Mouse (Mus musculus) lung, embryonic 16.5 days (tissue): ENCODE data around the gene Selenot. TPM values are rescaled to one million over a fixed set of nuclear protein-coding genes. Genes with fewer than 3 reads are reported as not detected.

Source experiments
- ATAC-seq: fragments of 200-750 bp; cut with Nextera tagmentation; 2 replicates; pipeline ENCODE4 v1.8.0; 2017; ENCODE audit warnings: low read depth, mild to moderate bottlenecking, moderate library complexity
- H3K27ac ChIP-seq: fragments of 300-500 bp; sonication (generic); 2 replicates; pipeline ENCODE4 v1.5.1; 2014; ENCODE audit warnings: mild to moderate bottlenecking, control low read depth, low read length
- H3K27me3 ChIP-seq: fragments of 300-500 bp; sonication (generic); 2 replicates; pipeline ENCODE4 v1.6.1; 2014; ENCODE audit warnings: low read depth, low read length, mixed read lengths; ENCODE audit not compliant: control insufficient read depth, insufficient read depth
- H3K36me3 ChIP-seq: fragments of 300-500 bp; sonication (generic); 2 replicates; pipeline ENCODE4 v1.6.1; 2014; ENCODE audit warnings: low read length; ENCODE audit not compliant: control insufficient read depth, insufficient read depth
- H3K4me1 ChIP-seq: fragments of 300-500 bp; sonication (generic); replicated peaks from 2 replicates; pipeline ENCODE4 v1.6.1; 2014; ENCODE audit warnings: low read length, mixed read lengths; ENCODE audit not compliant: control insufficient read depth, insufficient read depth
- H3K4me2 ChIP-seq: fragments of 300-500 bp; sonication (generic); 2 replicates; pipeline ENCODE4 v1.6.1; 2014; ENCODE audit warnings: low read depth, low read length, control low read depth
- H3K4me3 ChIP-seq: fragments of 300-500 bp; sonication (generic); 2 replicates; pipeline ENCODE4 v1.5.1; 2014; ENCODE audit warnings: mild to moderate bottlenecking, low read length, control low read depth
- H3K9ac ChIP-seq: fragments of 300-500 bp; sonication (generic); 2 replicates; pipeline ENCODE4 v1.6.1; 2014; ENCODE audit warnings: low read length, control low read depth
- H3K9me3 ChIP-seq: fragments of 300-500 bp; sonication (generic); 2 replicates; pipeline ENCODE4 v1.6.1; 2016; ENCODE audit warnings: low read length; ENCODE audit not compliant: control insufficient read depth
- WGBS: fragments of 180-500 bp; shearing (Covaris S2); extraction: QIAGEN DNeasy Blood & Tissue Kit; methylation state at CpG from one replicate; pipeline ENCODE4 v1.1.7; 2014; 5-methylcytosine and 5-hydroxymethylcytosine counted together
- polyA plus RNA-seq: library from polyadenylated mRNA; unstranded; fragments of >200 nt; fragmentation: Nextera tagmentation; extraction: Ambion mirVana; gene quantifications from 2 replicates; pipeline ENCODE4 v1.2.1, GENCODE M21; 2015

Gene Selenot
- polyA plus RNA-seq: 20.3 and 21.5 TPM in 2 replicates

- Histone ChIP-seq H3K4me1 (peaks cover 6% of the 10 kb centered on the region; the same call in 1 of the 2 replicates), H3K36me3 (0 out of 2 replicates have a peak, but pooled peaks cover 3% of the 10 kb centered on the region), H3K27me3 (no peaks in the 10 kb centered on the region), H3K9ac (peak within 1 kb of the TSS; percentile 99), H3K4me3 (peak within 1 kb of the TSS; percentile 92), H3K27ac (peak within 1 kb of the TSS; percentile 99), H3K4me2 (peak within 1 kb of the TSS; percentile 62), H3K9me3 (no peaks in the 10 kb centered on the region)
- 2% methylated on average over 49 of the region's 59 CpGs for WGBS
- peak; percentile 96 for ATAC-seq
Measured at GRCm38 (mm10) chr3:58576137-58577066, at the start of gene Selenot. Gene Selenot, plus strand, starts transcription at chr3:58576636.

DNA sequence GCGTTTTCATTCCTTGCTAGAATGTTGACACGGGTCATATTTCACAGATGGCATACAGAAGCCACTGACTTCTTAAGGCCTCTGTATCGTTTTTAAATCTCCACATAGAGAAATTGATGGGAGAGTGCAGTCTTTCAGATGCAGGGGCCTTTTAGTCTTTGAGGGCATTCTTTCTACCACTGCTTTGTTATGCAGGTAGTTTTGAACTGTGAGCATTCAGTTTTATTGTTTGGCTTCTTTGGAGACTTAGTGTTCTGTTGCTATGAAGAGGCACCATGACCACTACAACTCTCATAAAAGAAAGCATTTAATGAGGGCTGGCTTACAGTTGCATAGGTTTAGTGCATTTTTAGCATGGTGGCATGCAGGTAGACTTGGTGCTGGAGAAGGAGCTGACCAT is 39.9 kb upstream of the Selenot start:
- H3K36me3 ChIP-seq: peaks cover 30% of the 10 kb centered on the region
- no peak overlapping the region for H3K9ac ChIP-seq
- no peak overlapping the region for H3K4me3 ChIP-seq
- 88% methylated on average over 3 of the region's 3 CpGs for WGBS
- H3K4me1 ChIP-seq: no peaks in the 10 kb centered on the region
- H3K9me3 ChIP-seq: no peaks in the 10 kb centered on the region
- H3K4me2 ChIP-seq: no peak overlapping the region
- no peak for ATAC-seq
- no peaks in the 10 kb centered on the region for H3K27me3 ChIP-seq
- H3K27ac ChIP-seq: no peak overlapping the region

DNA sequence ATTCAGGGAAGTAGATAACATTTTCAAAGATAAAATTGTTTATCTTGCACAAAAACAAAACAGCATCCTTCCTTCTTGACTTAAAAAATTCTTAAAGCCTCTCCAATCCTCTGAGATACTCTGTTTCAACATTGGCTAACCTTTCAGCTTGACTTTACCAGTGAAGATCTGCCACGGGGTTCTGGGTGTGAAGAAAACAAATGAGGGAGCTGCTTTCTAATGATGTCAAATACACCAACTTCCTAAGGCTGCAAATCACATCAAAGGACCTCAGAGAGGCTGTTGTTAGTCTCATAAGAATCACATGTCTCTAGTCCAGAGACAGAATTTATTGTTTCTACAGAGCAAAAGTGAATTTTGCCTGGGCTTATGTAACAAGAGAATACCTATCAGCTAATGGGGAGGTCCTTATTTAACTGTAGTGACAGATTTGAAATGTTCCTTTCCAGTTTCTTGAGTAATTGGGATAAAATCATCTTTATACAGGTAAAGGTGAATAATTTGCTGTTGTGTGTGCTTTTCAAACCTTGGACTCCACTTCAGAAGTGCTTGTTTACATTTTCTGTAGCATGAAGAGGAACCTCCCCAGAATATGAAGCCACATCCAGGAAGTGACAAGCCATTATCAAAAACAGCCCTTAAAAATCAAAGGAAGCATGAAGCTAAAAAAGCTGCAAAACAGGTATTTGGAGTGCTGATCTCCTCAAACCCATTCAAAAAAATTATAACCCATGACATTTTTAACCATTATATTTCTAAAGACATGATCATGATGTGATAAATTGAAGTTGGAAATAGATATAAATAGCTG is 24.2 kb upstream of the Selenot start:
- ATAC-seq: no peak
- Histone ChIP-seq H3K4me3 (no peak overlapping the region), H3K9me3 (no peaks in the 10 kb centered on the region), H3K27me3 (no peaks in the 10 kb centered on the region), H3K4me2 (no peak overlapping the region), H3K9ac (no peak overlapping the region), H3K36me3 (peaks cover 40% of the 10 kb centered on the region), H3K4me1 (no peaks in the 10 kb centered on the region), H3K27ac (no peak overlapping the region)
- 74% methylated on average over 1 of the region's 1 CpGs for WGBS

- 86% methylated on average over 7 of the region's 7 CpGs for WGBS
- ATAC-seq: no peak
- Histone ChIP-seq H3K4me3 (no peak overlapping the region), H3K4me1 (no peaks in the 10 kb centered on the region), H3K27ac (no peak overlapping the region), H3K9me3 (no peaks in the 10 kb centered on the region), H3K9ac (no peak overlapping the region), H3K27me3 (no peaks in the 10 kb centered on the region), H3K36me3 (peaks cover 24% of the 10 kb centered on the region), H3K4me2 (no peak overlapping the region)
Measured at GRCm38 (mm10) chr3:58556649-58557048, 19.8 kb upstream of the Selenot start.

DNA sequence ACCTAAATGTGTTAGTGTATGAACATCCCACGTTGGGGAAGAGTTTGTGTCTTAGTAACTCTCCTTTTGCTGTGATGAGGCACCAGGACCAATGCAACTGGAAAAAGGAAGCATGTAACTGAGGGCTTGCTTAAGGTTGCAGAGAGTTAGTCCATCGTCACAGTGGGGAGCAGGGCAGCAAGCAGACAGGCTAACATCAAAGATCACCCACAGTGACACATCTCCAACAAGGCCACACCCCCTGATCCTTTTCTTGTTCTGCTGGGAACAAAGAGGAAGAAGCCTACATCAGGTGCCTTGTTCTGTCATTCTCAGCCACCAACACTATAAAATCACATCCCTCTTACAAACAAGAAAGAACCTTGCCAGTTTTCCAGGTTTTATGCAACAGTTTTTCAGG is 16.5 kb upstream of the Selenot start:
- no peak overlapping the region for H3K4me3 ChIP-seq
- 51% methylated on average over 2 of the region's 2 CpGs for WGBS

DNA sequence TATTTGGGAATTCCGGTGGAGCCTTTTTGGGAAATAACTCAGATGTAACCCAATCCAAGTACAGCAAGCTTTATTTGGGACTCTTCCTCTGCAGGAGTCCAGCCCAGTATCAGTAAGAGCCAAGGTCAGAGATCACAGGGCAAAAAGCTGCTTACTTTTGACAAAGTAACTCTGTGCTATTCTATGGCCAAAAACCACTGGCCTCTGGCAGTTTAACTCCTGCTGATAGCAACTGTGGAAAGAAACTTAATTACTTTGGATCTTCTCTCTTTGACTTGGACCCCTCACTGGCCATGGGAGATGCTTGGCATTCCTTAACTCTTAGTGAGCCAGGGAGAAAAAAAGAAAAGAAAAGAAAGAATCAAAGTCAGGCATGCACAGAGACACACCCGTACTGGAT is 15.0 kb upstream of the Selenot start:
- ATAC-seq: no peak
- H3K27me3 ChIP-seq: no peaks in the 10 kb centered on the region
- H3K4me3 ChIP-seq: no peak overlapping the region
- no peaks in the 10 kb centered on the region for H3K4me1 ChIP-seq
- no peaks in the 10 kb centered on the region for H3K9me3 ChIP-seq
- H3K27ac ChIP-seq: no peak overlapping the region
- no peak overlapping the region for H3K4me2 ChIP-seq
- peaks cover 4% of the 10 kb centered on the region; the same call in 1 of the 2 replicates for H3K36me3 ChIP-seq
- 61% methylated on average over 2 of the region's 2 CpGs for WGBS
- no peak overlapping the region for H3K9ac ChIP-seq

More for the DNA sequence above, 16.5 kb upstream of the Selenot start:
- Histone ChIP-seq H3K4me2 (no peak overlapping the region), H3K36me3 (peaks cover 11% of the 10 kb centered on the region), H3K27me3 (no peaks in the 10 kb centered on the region), H3K9ac (no peak overlapping the region), H3K4me1 (no peaks in the 10 kb centered on the region), H3K9me3 (no peaks in the 10 kb centered on the region), H3K27ac (no peak overlapping the region)
- no peak for ATAC-seq

GRCm38 (mm10) chr3:58570821-58571220 is 5.6 kb upstream of the Selenot start:
- Histone ChIP-seq H3K4me1 (no peaks in the 10 kb centered on the region), H3K9me3 (no peaks in the 10 kb centered on the region), H3K9ac (no peak overlapping the region), H3K27ac (no peak overlapping the region), H3K27me3 (no peaks in the 10 kb centered on the region), H3K36me3 (no peaks in the 10 kb centered on the region), H3K4me2 (no peak overlapping the region), H3K4me3 (no peak overlapping the region)
- ATAC-seq: no peak
- 84% methylated on average over 3 of the region's 3 CpGs for WGBS

GRCm38 (mm10) chr3:58577067-58577503 is 649 bp downstream of the Selenot start:
- Histone ChIP-seq H3K27ac (peak overlapping the region; percentile 99), H3K4me1 (peaks cover 6% of the 10 kb centered on the region; the same call in 1 of the 2 replicates), H3K36me3 (0 out of 2 replicates have a peak, but pooled peaks cover 3% of the 10 kb centered on the region), H3K9me3 (no peaks in the 10 kb centered on the region), H3K4me3 (peak overlapping the region; percentile 92), H3K27me3 (no peaks in the 10 kb centered on the region), H3K9ac (peak overlapping the region; percentile 99), H3K4me2 (peak overlapping the region; percentile 62)
- WGBS: under 1% methylated on average over 36 of the region's 36 CpGs
- ATAC-seq: peak; percentile 85
